Mouse (Mus musculus) frontal cortex, postnatal 25 days (tissue): ENCODE measurements around the gene Gstm2.
"Not testable (repeated sequence)": the region's sequence is repeated elsewhere in the genome, so short reads cannot be mapped to it uniquely, and the experiment has no call there.

ENCODE experiments used
- DNase-seq, 2 experiments: peaks; one replicate each; pipeline ENCODE4 v3.0.0; 2022; ENCODE audit warnings: low spot score in 2 of 2

Gene Gstm2

GRCm38 (mm10) chr3:107998591-107998990, 12.3 kb upstream of the Gstm2 start:
- DNase-seq = no peak

- DNase-seq = no peak
Observed at GRCm38 (mm10) chr3:107996576-107996975, 10.3 kb upstream of the Gstm2 start.

GRCm38 (mm10) chr3:107995974-107996373, 9.7 kb upstream of the Gstm2 start:
- not testable (repeated sequence) for DNase-seq

- not testable (repeated sequence) for DNase-seq
Observed at GRCm38 (mm10) chr3:107985141-107985540, 1.1 kb downstream of the Gstm2 start.

GRCm38 (mm10) chr3:107984471-107984870, 1.8 kb downstream of the Gstm2 start:
- DNase-seq = no peak

GRCm38 (mm10) chr3:107983771-107984170, 2.5 kb downstream of the Gstm2 start:
- DNase-seq = no peak

- DNase-seq = no peak
Observed at GRCm38 (mm10) chr3:107982726-107983125, 3.5 kb downstream of the Gstm2 start.

- DNase-seq = no peak
Observed at GRCm38 (mm10) chr3:107981261-107981660, 5.0 kb downstream of the Gstm2 start.

- no peak for DNase-seq
Observed at GRCm38 (mm10) chr3:107977691-107978090, 8.6 kb downstream of the Gstm2 start.

- DNase-seq = no peak
Observed at GRCm38 (mm10) chr3:107974237-107974636, 12.0 kb downstream of the Gstm2 start.

GRCm38 (mm10) chr3:107972070-107972469, 14.2 kb downstream of the Gstm2 start:
- DNase-seq = no peak

- DNase-seq = not testable (repeated sequence)
Observed at GRCm38 (mm10) chr3:107971101-107971500, 15.2 kb downstream of the Gstm2 start.

- DNase-seq = no peak
Observed at GRCm38 (mm10) chr3:107968724-107969395, 17.4 kb downstream of the Gstm2 start, which contains the start of gene Gstm3. TSS of gene Gstm3 (minus strand) at chr3:107969283.

- DNase-seq = no peak
Observed at GRCm38 (mm10) chr3:107966631-107967030, 19.6 kb downstream of the Gstm2 start.

- DNase-seq = no peak
Observed at GRCm38 (mm10) chr3:107965592-107965991, 20.7 kb downstream of the Gstm2 start.

- DNase-seq = no peak
Observed at GRCm38 (mm10) chr3:107964656-107965308, 21.5 kb downstream of the Gstm2 start.

GRCm38 (mm10) chr3:107964026-107964425, 22.2 kb downstream of the Gstm2 start:
- DNase-seq = no peak

- DNase-seq = not testable (repeated sequence)
Observed at GRCm38 (mm10) chr3:107955260-107955659, 31.0 kb downstream of the Gstm2 start.

GRCm38 (mm10) chr3:107953906-107954305, 32.3 kb downstream of the Gstm2 start:
- DNase-seq = no peak

- no peak for DNase-seq
Observed at GRCm38 (mm10) chr3:107953328-107953755, 32.9 kb downstream of the Gstm2 start.

GRCm38 (mm10) chr3:107950531-107950930, 35.7 kb downstream of the Gstm2 start:
- no peak for DNase-seq

- DNase-seq = not testable (repeated sequence)
Observed at GRCm38 (mm10) chr3:107949461-107949860, 36.8 kb downstream of the Gstm2 start.

- no peak for DNase-seq
Observed at GRCm38 (mm10) chr3:107945729-107946128, 40.5 kb downstream of the Gstm2 start.
